Mouse (Mus musculus) gastrocnemius, postnatal 14 days (tissue): ENCODE measurements around the gene Dguok. TPM values are rescaled to one million over a fixed set of nuclear protein-coding genes. Genes with fewer than 3 reads are reported as not detected.

ENCODE experiments used
- DNase-seq: peaks from one replicate; pipeline ENCODE4 v3.0.0; 2021; ENCODE audit warnings: mixed read lengths
- intact Hi-C: fragments of 180-260 bp; cut with DNase I; formaldehyde crosslinking; loops from one replicate; pipeline ENCODE4 v1.15.1; 2025; ENCODE audit warnings: low total_unique reads
- total RNA-seq, 2 experiments: library from RNA; stranded (reverse); gene quantifications; 2 replicates each; pipeline ENCODE4 v1.2.3; 2021

The Dguok gene
- total RNA-seq, 2 experiments from 2014 or later, result 14.8 to 19.3 TPM

DNA sequence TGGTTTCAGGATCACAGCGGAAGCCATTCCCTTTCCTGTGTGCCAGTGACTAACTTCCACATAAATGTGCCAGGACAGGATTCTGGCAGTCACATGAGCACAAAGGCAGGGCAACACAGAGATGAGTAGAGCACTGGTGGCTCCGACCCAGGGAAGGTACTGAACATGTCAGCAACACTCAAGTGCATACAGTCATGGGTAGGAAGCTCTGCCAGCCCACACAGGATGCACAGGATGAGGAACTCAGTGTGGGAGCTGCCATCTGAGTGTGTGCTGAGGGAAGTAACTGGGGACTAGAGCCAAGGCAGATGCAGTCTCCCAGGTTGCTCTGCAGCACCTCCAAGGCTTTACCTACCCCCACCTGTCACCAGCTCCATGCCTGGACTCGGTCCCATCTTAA, 4.1 kb downstream of the Dguok start:
- no peak for DNase-seq
- intact Hi-C loops, result no loop called here

DNA sequence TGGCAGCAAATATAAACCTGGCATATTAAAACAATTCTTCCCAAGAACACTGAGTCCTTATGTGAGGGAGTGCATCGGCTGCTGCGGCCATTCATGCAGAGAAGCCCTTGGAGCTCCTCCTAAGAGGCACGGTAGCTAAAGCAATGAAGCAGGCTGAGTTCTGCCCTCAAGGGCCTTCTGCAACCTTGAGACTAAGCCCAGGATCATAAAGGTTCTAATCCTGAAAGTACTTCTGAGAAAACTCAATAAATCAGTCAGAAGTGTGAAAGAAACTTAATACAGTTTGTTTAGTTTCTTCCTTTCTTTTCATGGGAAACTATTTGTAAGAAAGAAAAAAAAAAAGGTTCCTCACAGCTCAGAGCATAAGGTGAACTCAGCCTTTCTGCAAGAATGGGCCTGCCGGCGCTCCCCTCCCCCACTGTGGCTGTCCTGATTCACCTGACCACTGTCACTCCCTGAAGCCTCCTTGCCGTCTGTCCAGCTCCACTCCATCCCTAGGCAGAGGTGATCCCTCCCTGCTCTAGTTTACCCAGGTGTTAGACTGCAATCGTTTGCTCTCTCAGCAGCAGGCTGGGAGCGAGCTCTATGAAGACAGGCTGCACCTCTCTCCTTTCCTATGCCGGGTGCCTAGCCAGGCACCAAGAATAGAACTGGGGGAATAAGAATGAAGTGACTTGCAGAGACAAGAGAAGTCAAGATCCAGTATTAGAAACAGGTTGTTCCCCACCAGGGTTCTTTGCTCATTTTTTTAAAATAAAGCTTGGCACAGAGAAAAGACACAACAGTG, 5.1 kb downstream of the Dguok start:
- intact Hi-C loops, result no loop called here
- no peak for DNase-seq

DNA sequence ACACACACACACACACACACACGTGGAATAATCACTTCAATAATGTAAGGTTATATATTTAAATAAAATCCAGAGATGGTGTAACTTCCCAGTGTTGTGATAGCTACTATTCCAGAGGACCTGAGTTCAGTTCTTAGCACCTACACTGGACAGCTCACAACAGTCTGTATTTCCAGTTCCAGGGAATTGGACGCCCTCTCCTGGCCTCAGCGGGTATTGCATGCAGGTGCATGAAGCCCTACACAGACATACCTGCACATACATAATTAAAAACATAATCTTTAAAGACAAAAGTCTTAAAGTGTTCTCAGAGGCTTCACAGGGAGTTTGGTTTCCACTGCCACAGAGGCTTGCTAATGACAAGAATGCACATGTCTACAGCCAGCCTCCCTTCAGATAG, 6.3 kb downstream of the Dguok start:
- intact Hi-C loops, result no loop called here
- no peak for DNase-seq

- no peak for DNase-seq
- intact Hi-C loops, result no loop called here
Observed at GRCm38 (mm10) chr6:83499078-83499477, 7.7 kb downstream of the Dguok start.

DNA sequence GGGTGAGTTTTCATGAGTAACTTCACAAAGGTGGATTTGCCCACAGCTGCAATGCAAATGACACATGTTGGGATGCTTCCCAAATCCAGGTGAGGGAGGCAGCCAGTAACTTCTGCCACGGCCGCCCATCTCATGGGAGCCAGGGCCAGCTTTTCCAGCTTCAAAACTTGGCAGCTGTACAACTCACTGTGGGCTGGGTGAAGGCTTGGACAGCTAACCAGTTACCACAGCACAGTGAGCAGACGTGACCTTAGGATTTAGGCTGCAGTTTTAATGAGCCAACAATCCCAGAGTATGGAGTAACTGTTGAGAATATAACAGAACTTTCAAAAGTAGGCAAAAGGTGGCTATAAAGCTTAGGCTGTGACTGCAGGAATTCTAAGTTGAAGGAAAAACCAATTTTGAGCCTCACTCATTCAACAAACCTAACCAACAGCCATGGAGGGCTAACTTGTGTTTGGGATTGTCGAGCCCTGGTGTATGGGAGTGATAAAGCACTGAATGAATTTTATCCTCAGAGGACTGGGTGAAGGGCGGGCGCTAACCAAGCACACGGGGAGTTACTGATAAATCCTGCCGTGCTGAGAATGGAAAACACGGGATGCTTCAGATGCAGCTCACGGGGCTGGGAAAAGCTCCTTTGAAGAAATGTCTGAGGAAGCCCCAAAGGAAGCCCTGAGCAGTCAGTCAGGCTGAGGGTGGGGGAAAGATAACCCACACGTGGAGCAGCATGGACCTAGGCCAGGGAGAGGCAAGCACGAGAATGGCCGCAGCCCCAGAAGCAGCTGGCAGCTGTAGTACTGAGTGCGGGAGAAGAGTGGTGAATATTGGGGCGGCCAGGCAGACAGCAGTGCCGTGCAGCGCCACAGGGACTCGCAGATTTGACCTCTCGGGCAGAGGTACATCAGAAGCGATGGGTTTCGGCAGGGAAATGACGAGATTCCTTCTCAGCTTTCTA, 9.7 kb downstream of the Dguok start:
- no peak for DNase-seq
- intact Hi-C loops, result no loop called here

DNA sequence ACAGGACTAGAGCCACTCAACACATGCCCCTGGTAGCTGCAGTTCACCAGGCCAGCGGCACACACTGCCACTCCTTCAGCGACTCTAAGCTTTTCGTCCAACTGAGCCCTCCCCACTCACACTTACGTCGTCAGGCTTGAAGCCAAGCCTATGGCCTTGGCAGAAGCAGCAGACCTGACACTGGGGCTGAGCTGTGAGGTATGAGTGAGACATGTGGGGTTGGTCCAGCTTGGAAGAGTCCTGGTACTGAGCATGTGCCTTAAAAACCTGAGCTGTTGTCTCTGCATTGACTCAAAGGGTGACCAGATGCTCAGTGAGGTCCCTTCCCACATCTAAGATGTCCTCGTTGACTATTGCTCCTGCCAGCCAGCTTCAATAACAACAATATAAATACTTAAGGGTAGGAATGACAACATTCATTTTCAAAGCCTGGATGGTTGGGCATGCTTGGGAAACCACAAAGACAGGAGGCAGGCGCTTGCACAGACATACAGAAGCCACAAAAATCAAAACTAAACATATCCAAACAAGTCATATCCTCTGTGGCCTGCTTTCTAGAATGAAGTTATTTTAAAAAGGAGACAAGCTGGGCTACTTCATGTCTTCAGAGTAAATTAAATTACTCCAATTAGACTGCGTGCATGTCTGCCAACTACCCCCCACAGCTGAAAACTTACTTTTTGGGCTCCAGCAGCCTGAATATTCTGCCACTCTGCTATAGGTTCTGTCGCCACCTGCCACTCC, 10.6 kb downstream of the Dguok start:
- intact Hi-C loops, result no loop called here
- no peak for DNase-seq

- no peak for DNase-seq
- intact Hi-C loops, result no loop called here
Observed at GRCm38 (mm10) chr6:83490622-83491021, 16.1 kb downstream of the Dguok start.

DNA sequence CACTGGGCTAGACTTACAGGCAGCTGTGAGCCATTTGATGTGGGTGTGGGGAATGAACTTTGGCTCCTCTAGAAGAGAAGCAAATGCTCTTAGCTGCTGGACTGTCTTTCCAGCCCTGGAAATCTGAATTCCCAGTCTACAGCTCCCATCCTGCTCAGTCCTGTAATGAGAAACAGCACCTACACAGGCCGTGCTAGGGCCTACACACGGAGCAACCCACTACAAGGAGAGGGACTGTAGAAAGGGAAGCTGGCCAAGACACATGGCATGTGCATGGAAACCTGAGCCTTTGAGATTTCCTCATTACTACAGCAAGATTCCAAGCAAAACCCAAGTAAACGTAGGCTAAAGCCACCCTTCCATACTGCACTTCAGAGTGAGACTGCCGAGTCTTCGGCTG, 18.6 kb downstream of the Dguok start:
- DNase-seq, result no peak
- intact Hi-C loops, result no loop called here

DNA sequence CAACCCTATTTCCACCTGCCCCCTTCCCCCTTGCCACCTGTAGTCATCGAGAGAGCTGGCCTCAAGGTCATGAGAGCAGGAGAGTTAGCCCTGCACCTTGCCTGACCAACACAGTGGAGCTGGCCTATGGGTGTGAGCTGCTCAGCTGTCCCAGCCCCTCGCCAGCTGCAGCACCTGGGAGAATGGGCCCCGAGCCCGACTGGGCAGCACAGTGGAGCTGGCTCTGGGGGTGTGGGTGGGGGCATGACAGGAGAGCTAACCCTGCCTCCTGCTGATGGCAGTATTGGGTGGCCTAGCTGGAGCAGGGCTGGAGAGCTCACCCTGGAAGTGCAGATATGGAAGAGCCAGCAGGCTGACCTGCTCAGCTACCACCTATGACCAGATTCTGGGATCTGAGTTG, 19.5 kb downstream of the Dguok start:
- intact Hi-C loops, result no loop called here
- DNase-seq, result peak; percentile 72

DNA sequence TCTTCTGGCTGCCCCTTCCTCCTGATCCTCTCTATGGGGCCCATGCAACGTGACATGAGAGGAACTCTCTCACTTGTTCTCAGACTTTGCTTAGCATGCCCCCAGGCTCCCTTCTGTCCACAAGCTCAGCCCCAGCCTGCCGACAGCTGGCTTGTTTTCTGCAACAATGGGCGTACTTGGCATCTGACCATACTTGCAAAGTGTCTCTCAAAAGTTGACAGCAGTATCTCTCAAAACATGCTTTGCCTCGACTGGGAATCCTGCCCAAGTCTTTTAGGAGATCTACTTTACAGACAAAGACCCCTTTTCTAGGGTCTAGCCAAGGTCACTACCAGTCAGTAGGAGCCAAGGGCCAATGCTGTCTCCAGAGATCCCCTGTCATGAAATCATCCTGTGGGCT, 20.9 kb downstream of the Dguok start:
- DNase-seq, result no peak
- intact Hi-C loops, result no loop called here

- DNase-seq, result no peak
- intact Hi-C loops, result no loop called here
Observed at GRCm38 (mm10) chr6:83483776-83484175, 23.0 kb downstream of the Dguok start.

DNA sequence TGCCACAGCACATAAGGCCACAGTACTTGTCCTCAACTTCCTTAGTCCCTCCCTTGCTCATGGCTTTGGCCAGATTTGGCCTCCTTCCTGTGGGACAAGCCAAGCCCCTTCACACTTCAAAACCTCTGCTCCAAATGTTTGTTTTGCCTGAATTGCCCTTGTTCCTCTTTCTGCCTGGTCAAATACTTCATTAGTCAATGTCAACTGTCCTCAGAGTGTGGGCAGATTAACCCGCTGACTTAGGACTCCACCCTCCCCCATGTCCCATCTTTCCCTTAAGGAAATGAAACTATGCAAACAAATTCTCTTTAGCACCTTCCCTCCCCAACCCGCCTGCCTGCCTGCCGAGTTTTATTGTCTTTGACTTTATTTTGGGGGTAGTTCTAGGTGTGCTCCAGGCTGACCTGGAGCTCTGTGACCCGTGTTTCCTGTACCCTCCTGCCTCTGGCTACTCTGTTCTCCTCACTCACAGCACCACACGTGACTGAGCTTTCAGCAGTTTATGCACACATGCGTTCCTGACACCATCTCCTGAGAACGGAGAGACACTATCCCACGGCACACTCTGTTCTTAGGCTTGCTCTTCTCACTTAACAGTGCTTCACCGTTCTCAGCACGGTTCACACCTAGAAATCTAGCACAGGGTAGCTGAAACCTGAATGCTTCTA, 24.2 kb downstream of the Dguok start:
- intact Hi-C loops, result no loop called here
- DNase-seq, result no peak

DNA sequence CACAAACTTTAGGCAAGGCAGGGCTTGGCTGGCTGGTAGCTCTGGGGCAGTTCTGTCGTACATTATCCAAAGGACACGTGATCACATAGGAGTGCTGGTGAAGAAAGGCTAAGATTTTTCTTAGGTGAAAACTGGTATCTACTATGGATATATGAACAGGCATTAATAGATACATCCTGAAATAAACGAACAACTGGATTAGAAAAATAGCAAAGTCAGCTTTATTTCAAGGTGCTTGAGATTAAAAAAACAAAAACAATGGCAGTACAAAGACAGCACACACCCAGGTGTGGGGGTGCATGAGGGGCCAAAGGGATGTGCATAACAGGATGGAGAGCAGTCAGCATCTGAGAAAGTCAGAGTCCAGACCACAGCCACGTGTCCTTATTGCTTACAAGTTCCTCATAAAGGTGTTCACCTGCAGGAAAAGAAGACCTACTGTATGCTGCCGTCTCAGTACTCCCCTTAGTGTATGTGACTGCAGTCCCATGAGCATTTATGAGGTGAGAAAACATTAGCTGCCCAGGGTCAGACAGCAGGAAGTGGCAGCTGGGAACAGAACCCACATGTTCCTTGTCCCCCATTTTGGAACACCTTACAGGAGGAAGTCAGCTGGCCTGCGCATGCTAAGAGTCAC, 26.6 kb downstream of the Dguok start:
- DNase-seq, result no peak
- intact Hi-C loops, result no loop called here

DNA sequence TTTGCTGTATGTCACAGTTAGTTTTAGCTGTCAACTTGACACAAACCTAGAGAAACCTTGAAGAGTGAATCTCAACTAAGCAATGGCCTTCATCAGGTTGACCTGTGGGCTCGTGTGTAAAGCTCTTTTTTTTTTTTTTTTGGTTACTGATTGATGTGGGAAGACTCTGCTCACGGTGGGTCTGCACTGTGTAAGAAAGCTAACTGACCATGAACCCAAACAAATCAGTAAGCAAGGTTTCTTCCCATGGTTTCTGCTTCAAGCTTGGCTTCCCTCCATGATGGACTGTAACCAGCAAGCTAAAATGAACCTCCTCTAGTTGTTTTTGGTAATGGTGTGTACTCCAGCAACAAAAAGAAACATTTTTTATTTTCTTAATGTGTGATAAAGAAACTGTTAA, 27.6 kb downstream of the Dguok start:
- no peak for DNase-seq
- intact Hi-C loops, result no loop called here

DNA sequence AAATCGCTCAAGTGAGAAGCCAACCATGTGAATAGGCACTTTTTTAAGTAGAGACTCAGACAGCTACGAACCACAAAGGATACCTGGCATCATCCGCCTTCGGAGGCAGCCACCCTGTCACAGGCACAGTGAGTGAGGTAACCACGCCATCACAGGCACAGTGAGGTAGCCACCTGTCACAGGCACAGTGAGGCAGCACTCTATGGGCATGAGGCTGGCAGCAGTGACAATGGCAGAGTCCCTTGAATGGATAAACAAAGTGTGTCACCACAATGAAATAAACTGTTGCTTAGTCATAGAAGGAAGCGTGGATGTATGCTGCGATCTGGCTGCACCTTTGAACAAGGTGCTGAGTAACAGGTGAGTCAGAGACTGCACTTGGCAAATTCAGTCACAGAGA, 28.1 kb downstream of the Dguok start:
- DNase-seq, result no peak
- intact Hi-C loops, result no loop called here

- intact Hi-C loops, result no loop called here
- no peak for DNase-seq
Observed at GRCm38 (mm10) chr6:83478217-83478616, 28.6 kb downstream of the Dguok start.

DNA sequence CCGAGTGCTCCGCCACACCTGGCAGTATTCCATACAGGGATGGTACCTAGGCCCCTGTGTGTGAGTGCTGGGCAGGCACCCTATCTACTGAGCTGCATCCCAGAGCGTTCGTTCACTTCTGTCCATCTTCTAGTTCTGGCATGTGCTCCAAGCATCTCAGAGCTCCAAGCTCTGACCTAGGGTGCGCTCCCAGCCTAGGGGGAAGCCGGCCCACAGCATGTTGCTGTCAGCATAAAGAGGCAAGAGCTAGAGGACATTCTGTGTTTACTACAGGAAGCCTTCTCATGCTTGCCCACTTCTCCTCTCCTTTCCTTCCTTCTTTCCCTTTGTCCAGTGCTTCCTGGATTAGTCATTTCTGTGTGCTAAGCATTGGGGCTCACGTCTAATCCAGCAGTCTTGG, 31.3 kb downstream of the Dguok start:
- DNase-seq, result no peak
- intact Hi-C loops, result no loop called here

DNA sequence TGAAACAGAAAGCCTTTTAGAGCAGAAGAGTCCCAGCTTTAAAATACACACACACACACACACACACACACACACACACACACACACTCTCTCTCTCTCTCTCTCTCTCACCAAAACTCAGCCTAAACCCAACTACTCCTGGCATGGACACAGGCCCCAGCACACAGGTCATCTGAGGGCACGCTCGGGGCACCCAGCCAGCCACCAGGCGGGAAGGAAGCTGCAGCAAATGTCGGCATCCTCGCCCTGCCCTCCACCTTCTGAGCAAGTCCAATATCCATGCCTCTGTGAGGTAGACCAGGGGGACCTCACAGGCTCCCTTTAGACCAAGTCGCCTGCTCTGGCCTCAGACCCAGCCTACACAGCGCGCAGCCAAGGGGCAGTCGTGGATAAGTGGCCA, 33.5 kb downstream of the Dguok start:
- peak; percentile 67 for DNase-seq
- intact Hi-C loops, result no loop called here

DNA sequence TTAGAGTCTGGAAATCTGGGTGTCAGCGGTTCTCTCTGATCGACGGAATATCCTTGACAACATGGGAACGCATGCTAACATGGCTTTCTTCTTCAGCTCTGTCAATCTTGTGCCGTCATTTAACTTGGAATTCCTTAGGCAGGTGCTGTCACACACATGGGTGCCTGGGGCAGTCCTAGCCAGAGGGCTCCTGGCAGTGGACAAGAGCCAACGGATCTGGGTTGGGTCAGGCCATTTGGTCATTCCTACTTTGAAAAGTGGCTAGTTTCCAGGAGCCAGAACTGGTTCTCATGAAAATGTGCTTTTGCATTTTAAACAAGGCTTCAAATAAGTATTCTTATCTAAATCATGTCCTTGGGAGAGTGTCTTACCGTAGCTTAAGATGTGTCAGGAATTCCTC, 35.0 kb downstream of the Dguok start:
- intact Hi-C loops, result no loop called here
- no peak for DNase-seq
